Mouse (Mus musculus): ENCODE measurements around the gene Olfr654. TPM values are rescaled to one million over a fixed set of nuclear protein-coding genes. Genes with fewer than 3 reads are reported as not detected.

The Olfr654 gene
- polyA plus RNA-seq, 1 experiment from 2014 or later, result not detected

- Histone ChIP-seq H3K9me3 (replicated peaks; ENCODE audit: low read length) (no peaks in the 10 kb centered on the region), H3K9ac (ENCODE audit: low read depth, low read length) (no peak overlapping the region), H3K4me3 (replicated peaks; ENCODE audit: low read depth, low read length) (no peak overlapping the region), H3K4me1 (replicated peaks; ENCODE audit: insufficient read depth, low read length) (no peaks in the 10 kb centered on the region), H3K27ac (no peak overlapping the region), H3K36me3 (ENCODE audit: insufficient read depth, low read length) (no peaks in the 10 kb centered on the region), H3K4me2 (ENCODE audit: low read length) (no peak overlapping the region), H3K27me3 (ENCODE audit: insufficient read depth, low read length) (no peaks in the 10 kb centered on the region)
- ATAC-seq (replicated peaks; ENCODE audit: low FRiP score, low read depth), result no peak
- WGBS, result 87% methylated on average over 5 of the region's 5 CpGs
- no peak for TF ChIP-seq CTCF (IDR thresholded peaks at IDR 0.05; ENCODE audit: low read depth)
- no peak for DNase-seq (ENCODE audit: low spot score)
Observed at GRCm38 (mm10) chr7:104588274-104588673, 1.4 kb downstream of the Olfr654 start.

DNA sequence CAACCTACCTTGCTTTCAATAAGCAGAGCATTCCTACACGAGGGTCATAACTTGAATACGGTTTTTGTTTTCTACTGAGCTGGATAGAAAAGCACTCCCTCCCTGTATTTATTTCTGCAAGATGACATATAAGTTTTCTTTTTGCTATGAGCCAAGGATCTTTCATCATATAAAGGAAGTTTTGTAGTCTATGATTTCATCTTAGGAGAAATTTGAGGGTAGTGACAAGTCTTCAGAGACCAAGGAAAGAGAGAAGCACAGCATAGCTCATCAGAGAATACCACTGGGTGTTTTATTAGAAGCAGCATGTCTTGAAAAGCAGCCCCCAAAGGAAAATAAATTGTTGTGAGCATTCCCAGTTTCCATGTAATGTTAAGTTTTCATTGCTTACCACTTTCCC lies 14.9 kb downstream of the Olfr654 start, which contains the start of gene Olfr655:
Gene Olfr655, minus strand, starts transcription at position 101 of the 400 bp plus-strand sequence.
- no peak for DNase-seq (ENCODE audit: low spot score)
- no peaks in the 10 kb centered on the region for H3K36me3 ChIP-seq (ENCODE audit: insufficient read depth, low read length)
- ATAC-seq (replicated peaks; ENCODE audit: low FRiP score, low read depth), result no peak
- 86% methylated on average over 2 of the region's 2 CpGs for WGBS
- H3K4me1 ChIP-seq (replicated peaks; ENCODE audit: insufficient read depth, low read length), result no peaks in the 10 kb centered on the region
- H3K27ac ChIP-seq, result no peak within 1 kb of the TSS
- H3K4me2 ChIP-seq (ENCODE audit: low read length), result no peak within 1 kb of the TSS
- no peak within 1 kb of the TSS for H3K4me3 ChIP-seq (replicated peaks; ENCODE audit: low read depth, low read length)
- H3K9ac ChIP-seq (ENCODE audit: low read depth, low read length), result no peak within 1 kb of the TSS
- no peaks in the 10 kb centered on the region for H3K9me3 ChIP-seq (replicated peaks; ENCODE audit: low read length)
- TF ChIP-seq CTCF (IDR thresholded peaks at IDR 0.05; ENCODE audit: low read depth), result no peak
- no peaks in the 10 kb centered on the region for H3K27me3 ChIP-seq (ENCODE audit: insufficient read depth, low read length)

GRCm38 (mm10) chr7:104603173-104603572 lies 16.3 kb downstream of the Olfr654 start:
- DNase-seq (ENCODE audit: low spot score), result peak; percentile 35
- Histone ChIP-seq H3K4me1 (replicated peaks; ENCODE audit: insufficient read depth, low read length) (no peaks in the 10 kb centered on the region), H3K27ac (no peak overlapping the region), H3K4me2 (ENCODE audit: low read length) (no peak overlapping the region), H3K9ac (ENCODE audit: low read depth, low read length) (no peak overlapping the region), H3K27me3 (ENCODE audit: insufficient read depth, low read length) (no peaks in the 10 kb centered on the region), H3K9me3 (replicated peaks; ENCODE audit: low read length) (no peaks in the 10 kb centered on the region), H3K36me3 (ENCODE audit: insufficient read depth, low read length) (no peaks in the 10 kb centered on the region), H3K4me3 (replicated peaks; ENCODE audit: low read depth, low read length) (no peak overlapping the region)
- 11% methylated on average over 3 of the region's 3 CpGs for WGBS
- TF ChIP-seq CTCF (IDR thresholded peaks at IDR 0.05; ENCODE audit: low read depth), result peak; percentile 70
- ATAC-seq (replicated peaks; ENCODE audit: low FRiP score, low read depth), result no peak

- TF ChIP-seq CTCF (IDR thresholded peaks at IDR 0.05; ENCODE audit: low read depth), result no peak
- no peaks in the 10 kb centered on the region for H3K27me3 ChIP-seq (ENCODE audit: insufficient read depth, low read length)
- no peak overlapping the region for H3K4me3 ChIP-seq (replicated peaks; ENCODE audit: low read depth, low read length)
- DNase-seq (ENCODE audit: low spot score), result no peak
- no peak overlapping the region for H3K27ac ChIP-seq
- H3K4me1 ChIP-seq (replicated peaks; ENCODE audit: insufficient read depth, low read length), result no peaks in the 10 kb centered on the region
- H3K9me3 ChIP-seq (replicated peaks; ENCODE audit: low read length), result no peaks in the 10 kb centered on the region
- H3K4me2 ChIP-seq (ENCODE audit: low read length), result no peak overlapping the region
- no peak overlapping the region for H3K9ac ChIP-seq (ENCODE audit: low read depth, low read length)
- ATAC-seq (replicated peaks; ENCODE audit: low FRiP score, low read depth), result no peak
- H3K36me3 ChIP-seq (ENCODE audit: insufficient read depth, low read length), result no peaks in the 10 kb centered on the region
Observed at GRCm38 (mm10) chr7:104604727-104605126, 17.9 kb downstream of the Olfr654 start.

DNA sequence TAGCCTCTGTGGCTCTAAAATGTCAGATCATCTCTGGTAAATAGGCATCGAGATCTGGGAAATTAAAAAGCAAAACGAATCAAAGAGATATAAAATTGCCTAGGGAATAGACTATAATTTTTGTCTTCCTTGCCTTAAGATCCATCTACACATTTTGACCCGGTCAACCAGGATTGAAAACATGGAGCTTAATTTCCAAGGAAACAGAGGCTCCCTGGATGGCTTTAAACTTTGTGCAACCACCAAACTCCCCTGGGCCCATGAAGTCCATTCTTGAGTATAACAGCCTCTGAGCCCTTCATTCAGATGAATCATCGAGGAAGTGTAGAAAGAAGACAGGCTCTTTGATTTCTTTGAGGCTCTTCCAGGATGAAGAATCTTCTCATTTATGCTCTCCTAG lies 26.8 kb downstream of the Olfr654 start, which contains the start of gene Olfr656:
Gene Olfr656, plus strand, starts transcription at position 301 of the 400 bp plus-strand sequence.
- DNase-seq (ENCODE audit: low spot score), result no peak
- TF ChIP-seq CTCF (IDR thresholded peaks at IDR 0.05; ENCODE audit: low read depth), result no peak
- H3K9ac ChIP-seq (ENCODE audit: low read depth, low read length), result no peak within 1 kb of the TSS
- H3K36me3 ChIP-seq (ENCODE audit: insufficient read depth, low read length), result no peaks in the 10 kb centered on the region
- H3K4me2 ChIP-seq (ENCODE audit: low read length), result no peak within 1 kb of the TSS
- WGBS, result 82% methylated on average over 4 of the region's 4 CpGs
- no peak within 1 kb of the TSS for H3K4me3 ChIP-seq (replicated peaks; ENCODE audit: low read depth, low read length)
- H3K4me1 ChIP-seq (replicated peaks; ENCODE audit: insufficient read depth, low read length), result no peaks in the 10 kb centered on the region
- no peak within 1 kb of the TSS for H3K27ac ChIP-seq
- H3K9me3 ChIP-seq (replicated peaks; ENCODE audit: low read length), result no peaks in the 10 kb centered on the region
- no peak for ATAC-seq (replicated peaks; ENCODE audit: low FRiP score, low read depth)
- H3K27me3 ChIP-seq (ENCODE audit: insufficient read depth, low read length), result no peaks in the 10 kb centered on the region

DNA sequence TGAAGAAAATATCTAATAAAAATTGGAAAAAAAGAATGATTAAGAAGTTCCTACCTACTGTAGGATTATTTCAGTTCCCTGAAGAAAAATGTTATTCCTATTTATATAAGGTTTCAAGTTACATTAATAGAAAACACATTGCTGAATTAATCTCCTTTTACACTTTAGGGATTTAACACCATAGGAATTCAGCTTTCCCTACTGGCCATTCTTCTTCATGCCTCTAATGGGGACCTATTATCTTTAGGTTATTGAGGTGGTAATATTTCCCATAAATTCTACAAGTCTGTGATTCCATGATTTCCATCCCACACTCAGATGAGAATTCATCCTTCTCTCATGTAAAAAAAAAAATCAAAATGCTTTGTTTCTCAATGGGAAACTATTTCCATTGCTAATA lies 37.7 kb downstream of the Olfr654 start, which contains the start of gene Olfr657:
Gene Olfr657, plus strand, starts transcription at position 301 of the 400 bp plus-strand sequence.
- Histone ChIP-seq H3K4me1 (replicated peaks; ENCODE audit: insufficient read depth, low read length) (no peaks in the 10 kb centered on the region), H3K9me3 (replicated peaks; ENCODE audit: low read length) (no peaks in the 10 kb centered on the region), H3K27me3 (ENCODE audit: insufficient read depth, low read length) (no peaks in the 10 kb centered on the region), H3K36me3 (ENCODE audit: insufficient read depth, low read length) (no peaks in the 10 kb centered on the region), H3K4me3 (replicated peaks; ENCODE audit: low read depth, low read length) (no peak within 1 kb of the TSS), H3K27ac (no peak within 1 kb of the TSS), H3K9ac (ENCODE audit: low read depth, low read length) (no peak within 1 kb of the TSS), H3K4me2 (ENCODE audit: low read length) (no peak within 1 kb of the TSS)
- DNase-seq (ENCODE audit: low spot score) (no peak), ATAC-seq (replicated peaks; ENCODE audit: low FRiP score, low read depth) (no peak)
- no peak for TF ChIP-seq CTCF (IDR thresholded peaks at IDR 0.05; ENCODE audit: low read depth)

Other genes starting within 250 kb of the Olfr654 start
- 2.2 TPM in 2 replicates for gene Trim12c, start 233.7 kb upstream of the Olfr654 start, polyA plus RNA-seq (2015; fragmentation: Nextera tagmentation; extraction: Ambion mirVana)
- 0.24 and 0.25 TPM in 2 replicates for gene Trim30b, start 217.1 kb upstream of the Olfr654 start, polyA plus RNA-seq (2015; fragmentation: Nextera tagmentation; extraction: Ambion mirVana)
- 0.10 and 0.13 TPM in 2 replicates for gene Trim30c, start 186.2 kb upstream of the Olfr654 start, polyA plus RNA-seq (2015; fragmentation: Nextera tagmentation; extraction: Ambion mirVana)
- 3.7 and 4.5 TPM in 2 replicates for gene Trim30a, start 121.8 kb upstream of the Olfr654 start, polyA plus RNA-seq (2015; fragmentation: Nextera tagmentation; extraction: Ambion mirVana)
- 0.78 and 1.2 TPM in 2 replicates for gene Trim30d, start 79.2 kb upstream of the Olfr654 start, polyA plus RNA-seq (2015; fragmentation: Nextera tagmentation; extraction: Ambion mirVana)
- not detected in 2 replicates for gene Olfr651, start 36.9 kb upstream of the Olfr654 start, polyA plus RNA-seq (2015; fragmentation: Nextera tagmentation; extraction: Ambion mirVana)
- not detected in 2 replicates for gene Olfr652, start 26.1 kb upstream of the Olfr654 start, polyA plus RNA-seq (2015; fragmentation: Nextera tagmentation; extraction: Ambion mirVana)
- gene Olfr653, start 9.7 kb upstream of the Olfr654 start, polyA plus RNA-seq (2015; fragmentation: Nextera tagmentation; extraction: Ambion mirVana), result not detected in 2 replicates
- gene Olfr655, start 14.8 kb downstream of the Olfr654 start, polyA plus RNA-seq (2015; fragmentation: Nextera tagmentation; extraction: Ambion mirVana), result not detected in 2 replicates
- gene Olfr656, start 26.9 kb downstream of the Olfr654 start, polyA plus RNA-seq (2015; fragmentation: Nextera tagmentation; extraction: Ambion mirVana), result not detected in 2 replicates
- gene Olfr657, start 37.8 kb downstream of the Olfr654 start, polyA plus RNA-seq (2015; fragmentation: Nextera tagmentation; extraction: Ambion mirVana), result not detected in 2 replicates
- gene Olfr658, start 60.3 kb downstream of the Olfr654 start, polyA plus RNA-seq (2015; fragmentation: Nextera tagmentation; extraction: Ambion mirVana), result 0.04 TPM in 1 of 2 replicates, not detected in the other
- not detected in 2 replicates for gene Olfr659, start 79.7 kb downstream of the Olfr654 start, polyA plus RNA-seq (2015; fragmentation: Nextera tagmentation; extraction: Ambion mirVana)
- not detected in 2 replicates for gene Olfr661, start 99.5 kb downstream of the Olfr654 start, polyA plus RNA-seq (2015; fragmentation: Nextera tagmentation; extraction: Ambion mirVana)
- gene Usp17le, start 190.4 kb downstream of the Olfr654 start, polyA plus RNA-seq (2015; fragmentation: Nextera tagmentation; extraction: Ambion mirVana), result not detected in 2 replicates